Mouse (Mus musculus) thymus, postnatal 14 days (tissue): Measurements from ENCODE around the gene Tubb2b.

Experiments used
- DNase-seq: peaks from one replicate; pipeline ENCODE4 v3.0.0; 2021

The Tubb2b gene

GRCm38 (mm10) chr13:34130226-34130731 lies at the start of gene Tubb2b:
Gene Tubb2b, minus strand, starts transcription at chr13:34130466.
- peak; percentile 75 for DNase-seq

DNA sequence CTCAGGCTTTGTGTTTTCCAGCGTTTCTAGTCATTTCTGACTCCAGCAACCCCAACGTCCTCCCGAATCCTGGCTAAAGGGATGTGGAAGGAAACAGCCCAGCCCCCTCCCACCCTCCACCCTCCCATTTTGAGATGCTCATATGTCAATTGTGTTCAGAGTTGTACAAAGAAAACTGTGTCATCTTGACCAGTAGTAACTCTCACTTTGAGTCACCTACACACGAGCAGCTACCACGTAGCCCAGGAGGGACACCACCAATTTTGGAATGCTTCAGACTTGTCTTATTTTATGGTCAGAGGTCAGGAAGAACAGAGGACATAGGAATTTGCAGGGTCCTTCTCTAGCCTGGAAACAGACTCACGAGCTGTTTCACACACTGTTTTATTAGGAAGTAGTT lies 43.8 kb upstream of the Tubb2b start:
- DNase-seq: no peak

DNA sequence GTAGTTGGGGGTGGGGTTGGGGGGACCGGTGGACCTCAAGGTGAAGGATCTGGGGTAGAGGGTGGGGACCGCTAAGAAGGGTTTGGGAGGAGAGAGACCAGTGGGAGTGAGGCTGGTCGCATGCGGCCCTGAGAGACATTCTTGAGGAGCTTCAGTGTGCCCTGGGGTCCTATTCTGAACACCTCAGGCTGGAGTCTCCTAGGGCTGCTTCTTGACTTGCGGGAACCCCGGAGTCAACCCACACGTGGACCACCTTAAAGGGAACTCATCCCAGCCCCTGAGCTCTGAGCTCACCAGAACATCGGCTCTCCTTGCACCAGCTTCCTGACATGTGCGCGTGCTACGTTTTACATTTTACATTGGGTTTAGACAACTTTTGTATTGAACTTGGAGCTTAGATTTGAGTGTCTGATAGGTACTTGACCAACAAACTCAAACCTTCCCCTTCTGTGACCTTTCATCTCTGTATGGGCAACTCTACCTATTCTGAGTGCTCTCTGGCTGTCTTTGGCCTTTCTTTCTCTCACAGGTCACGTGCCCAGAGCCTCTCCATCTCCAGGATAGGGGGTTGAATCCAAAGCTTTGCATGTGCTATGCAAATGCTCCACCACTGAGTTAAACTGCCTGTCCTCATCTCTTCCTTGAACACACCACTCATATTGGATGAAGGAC lies 33.2 kb upstream of the Tubb2b start:
- DNase-seq: no peak

DNA sequence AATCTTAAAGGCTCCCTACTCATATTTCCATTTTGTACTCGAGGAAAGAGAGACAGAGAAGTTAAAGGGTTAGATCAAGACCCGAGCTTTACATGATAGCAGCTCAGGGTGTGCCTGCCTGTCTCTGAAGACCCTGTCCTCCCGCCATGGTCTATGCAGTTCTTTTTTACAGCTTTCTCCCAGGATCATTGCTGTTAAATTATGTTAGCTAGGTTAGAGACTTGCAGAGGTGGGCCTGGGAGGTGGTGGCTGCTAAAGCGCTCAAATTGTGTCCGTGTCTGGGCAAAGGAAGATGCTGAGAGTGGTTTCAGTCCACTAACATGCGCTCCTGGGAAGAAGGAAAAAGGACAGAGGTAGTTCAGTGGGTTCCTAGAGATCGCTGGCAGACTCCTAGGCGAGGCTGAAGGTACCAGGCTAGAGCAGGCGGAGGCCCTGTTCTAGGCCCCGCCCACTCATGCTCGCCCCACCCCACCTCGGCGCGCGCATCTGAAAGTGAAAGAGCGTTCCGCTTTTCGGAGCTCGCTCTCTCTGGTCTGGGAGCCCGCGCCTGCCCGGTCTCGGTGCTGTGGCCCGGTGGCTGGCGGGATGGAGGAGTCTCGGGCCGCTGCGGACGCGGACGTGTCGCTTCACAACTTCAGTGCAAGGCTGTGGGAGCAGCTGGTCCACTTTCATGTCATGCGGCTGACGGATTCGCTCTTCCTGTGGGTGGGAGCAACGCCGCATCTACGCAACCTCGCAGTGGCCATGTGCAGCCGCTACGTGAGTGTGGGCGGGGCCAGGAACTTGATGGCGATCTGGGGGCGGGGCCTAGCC lies 32.4 kb upstream of the Tubb2b start, which contains the start of gene Psmg4:
TSS of gene Psmg4 (plus strand) at position 474 of the 813 bp plus-strand sequence.
- DNase-seq: peak; percentile 96

DNA sequence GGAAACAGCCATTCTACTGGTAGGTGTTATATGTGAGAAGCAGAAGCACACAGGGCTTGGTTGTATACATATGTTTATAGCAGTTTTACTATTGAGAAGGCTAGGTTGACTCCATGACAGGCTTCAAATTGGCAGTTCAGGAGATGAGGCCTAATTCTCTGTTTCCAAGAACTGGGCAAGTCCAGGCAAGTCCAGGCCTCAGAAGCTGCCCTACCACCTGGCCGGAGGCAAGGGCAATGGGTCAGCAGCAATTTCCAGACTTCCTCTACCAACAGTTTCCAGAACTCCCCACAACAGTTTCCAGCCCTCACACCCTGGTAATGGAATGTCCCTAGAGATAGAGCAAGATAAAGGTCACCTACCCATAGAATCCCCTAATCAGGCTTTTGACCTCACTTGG lies 29.7 kb upstream of the Tubb2b start:
- DNase-seq: no peak

DNA sequence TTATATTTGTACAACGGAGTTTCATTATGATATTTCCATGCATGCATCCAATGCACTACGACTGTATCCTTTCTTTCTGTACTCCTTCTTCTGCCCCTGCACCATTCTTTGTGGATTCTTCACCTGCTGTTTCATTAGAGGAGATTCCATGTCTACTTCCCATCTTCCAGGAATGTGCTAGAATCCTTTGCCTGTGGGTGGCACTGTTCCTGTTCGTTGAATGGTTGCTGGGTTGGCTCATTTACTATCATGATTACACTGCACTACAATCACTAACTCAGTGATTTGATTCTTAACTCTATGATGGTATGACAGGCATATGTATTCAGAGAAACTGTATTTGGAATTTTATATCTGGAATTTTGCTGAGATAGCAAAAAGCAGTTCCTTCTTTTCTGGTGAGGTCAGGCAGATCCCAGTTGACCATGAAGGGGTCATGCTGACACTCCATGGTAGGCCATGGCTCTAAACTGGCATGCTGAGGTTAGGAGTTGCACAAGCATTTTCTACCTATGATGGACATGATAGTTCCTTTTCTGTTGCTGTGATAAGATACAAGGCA lies 27.4 kb upstream of the Tubb2b start:
- DNase-seq: no peak

GRCm38 (mm10) chr13:34156840-34157185 lies 26.5 kb upstream of the Tubb2b start:
- DNase-seq: no peak

DNA sequence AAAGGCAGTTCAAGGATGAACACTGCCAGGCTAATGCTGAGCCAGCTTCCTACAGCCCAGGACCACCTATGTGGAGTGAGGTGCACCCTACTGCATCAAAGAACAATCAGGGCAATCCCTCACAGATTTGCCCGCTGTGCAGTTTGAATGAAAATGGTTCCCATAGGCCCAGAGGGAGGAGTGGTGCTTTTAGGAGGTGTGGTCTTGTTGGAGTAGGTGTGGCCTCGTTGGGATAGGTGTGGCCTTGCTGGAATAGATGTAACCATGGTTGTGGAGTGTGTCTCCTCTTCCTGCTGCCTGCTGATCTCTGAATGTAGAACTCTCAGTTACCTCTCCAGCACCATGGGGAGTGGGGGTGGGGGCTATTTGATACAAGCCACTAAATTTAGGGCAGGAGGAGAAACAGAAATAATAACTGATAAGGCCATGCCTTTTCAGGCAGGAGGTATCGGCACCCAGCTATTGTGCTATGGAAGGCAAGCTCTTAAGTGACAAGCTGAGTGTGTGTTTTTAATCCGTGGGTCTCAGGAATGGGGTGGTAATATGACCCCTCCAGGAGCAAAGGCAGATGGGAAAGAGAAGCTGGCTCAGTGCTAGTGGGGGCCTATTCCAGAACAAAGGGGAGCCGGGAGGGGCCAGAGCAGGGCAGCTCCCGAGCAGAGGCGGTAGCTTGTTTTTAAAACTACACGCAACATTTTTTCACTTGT lies 26.0 kb upstream of the Tubb2b start:
- DNase-seq: no peak

- peak; percentile 82 for DNase-seq
Observed at GRCm38 (mm10) chr13:34154931-34155272, 24.6 kb upstream of the Tubb2b start.

- DNase-seq: peak; percentile 85
Observed at GRCm38 (mm10) chr13:34154217-34154930, 24.1 kb upstream of the Tubb2b start.

DNA sequence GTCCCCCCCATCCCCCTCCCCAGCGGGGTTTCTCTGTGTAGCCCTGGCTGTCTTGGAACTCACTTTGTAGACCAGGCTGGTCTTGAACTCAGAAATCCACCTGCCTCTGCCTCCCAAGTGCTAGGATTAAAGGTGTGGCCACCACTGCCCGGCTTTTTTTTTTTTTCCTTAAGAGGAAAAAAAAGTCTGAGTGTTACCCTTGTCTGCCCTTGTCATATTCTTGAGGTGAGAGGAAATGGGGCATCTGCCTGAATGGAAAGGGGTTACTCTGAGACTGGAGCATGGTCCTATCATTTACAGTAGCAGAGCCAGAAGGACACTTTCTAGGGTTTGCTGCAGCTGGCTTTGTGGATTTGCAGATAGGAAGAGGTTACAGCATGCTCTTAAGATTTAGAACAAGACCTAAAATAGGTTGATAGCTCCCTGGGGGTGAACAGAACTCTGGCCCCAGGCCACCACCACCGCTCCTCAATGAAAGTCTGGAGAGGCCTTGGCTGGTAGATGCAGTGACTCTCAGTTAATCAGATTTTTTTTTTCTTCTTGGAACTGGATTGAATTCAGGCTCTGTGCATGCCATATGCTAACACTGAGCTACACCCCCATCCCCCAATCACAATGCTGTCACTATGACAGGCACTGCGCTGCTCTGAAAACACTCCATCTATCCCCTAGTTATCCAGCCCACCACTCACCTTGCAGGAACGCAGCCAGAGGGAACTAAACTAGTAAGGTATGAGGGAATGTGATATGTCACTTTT lies 23.2 kb upstream of the Tubb2b start:
- DNase-seq: no peak

- no peak for DNase-seq
Observed at GRCm38 (mm10) chr13:34152695-34153094, 22.4 kb upstream of the Tubb2b start.

DNA sequence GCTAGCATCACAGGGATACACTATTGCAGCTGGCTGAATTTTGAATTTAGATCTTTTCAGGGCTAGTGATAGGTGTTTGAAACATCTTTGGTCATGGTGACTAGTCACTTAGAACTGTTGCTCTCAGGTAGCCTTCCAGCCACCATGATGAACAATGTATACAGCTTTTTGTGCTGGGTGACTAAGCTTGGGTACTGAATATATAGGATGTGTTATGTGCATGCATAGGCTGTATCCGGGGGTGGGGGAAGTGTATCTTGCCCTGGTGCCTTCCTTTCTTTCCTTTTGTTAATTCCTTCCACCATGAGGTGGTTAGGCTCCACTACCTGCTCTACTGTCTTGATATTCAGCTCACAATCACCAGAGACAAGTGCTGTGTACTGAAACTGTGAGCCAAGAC lies 21.2 kb upstream of the Tubb2b start:
- no peak for DNase-seq

DNA sequence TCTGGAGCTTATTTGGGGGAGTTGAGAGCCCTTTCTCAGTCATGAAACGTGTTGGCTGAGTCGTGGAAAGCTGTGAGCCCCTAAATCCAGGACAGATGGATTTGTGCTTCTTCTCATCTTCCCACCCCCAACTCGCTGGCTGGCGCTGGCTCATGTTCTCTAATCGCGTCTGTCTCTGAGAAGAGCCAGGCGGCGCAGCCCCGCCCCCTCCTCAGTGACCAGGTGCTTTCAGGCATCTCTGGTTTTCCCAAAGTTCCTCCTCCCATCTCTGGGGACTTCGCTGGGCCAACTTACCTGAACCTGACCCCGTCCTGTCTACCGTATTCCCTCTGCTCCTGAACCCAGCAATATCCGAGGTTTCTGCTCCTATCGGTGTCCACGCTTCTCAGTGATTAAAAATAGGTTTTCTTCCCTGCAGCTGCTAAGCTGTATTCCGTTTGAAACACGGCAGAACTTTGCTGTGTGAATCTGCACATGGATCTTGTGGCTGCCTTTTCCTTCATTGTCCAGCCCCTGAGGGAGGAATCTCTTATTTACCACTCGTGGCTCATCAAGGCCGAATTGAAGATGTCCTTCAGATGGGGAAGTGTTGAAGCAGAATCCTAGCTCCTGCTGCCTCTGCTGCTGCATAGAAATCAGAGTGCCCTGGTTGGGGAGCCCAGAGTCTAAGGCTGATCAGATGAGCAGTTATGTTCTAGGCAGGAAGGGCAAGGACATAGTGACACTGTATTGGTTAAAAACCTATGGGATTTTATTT lies 20.2 kb upstream of the Tubb2b start:
- no peak for DNase-seq

DNA sequence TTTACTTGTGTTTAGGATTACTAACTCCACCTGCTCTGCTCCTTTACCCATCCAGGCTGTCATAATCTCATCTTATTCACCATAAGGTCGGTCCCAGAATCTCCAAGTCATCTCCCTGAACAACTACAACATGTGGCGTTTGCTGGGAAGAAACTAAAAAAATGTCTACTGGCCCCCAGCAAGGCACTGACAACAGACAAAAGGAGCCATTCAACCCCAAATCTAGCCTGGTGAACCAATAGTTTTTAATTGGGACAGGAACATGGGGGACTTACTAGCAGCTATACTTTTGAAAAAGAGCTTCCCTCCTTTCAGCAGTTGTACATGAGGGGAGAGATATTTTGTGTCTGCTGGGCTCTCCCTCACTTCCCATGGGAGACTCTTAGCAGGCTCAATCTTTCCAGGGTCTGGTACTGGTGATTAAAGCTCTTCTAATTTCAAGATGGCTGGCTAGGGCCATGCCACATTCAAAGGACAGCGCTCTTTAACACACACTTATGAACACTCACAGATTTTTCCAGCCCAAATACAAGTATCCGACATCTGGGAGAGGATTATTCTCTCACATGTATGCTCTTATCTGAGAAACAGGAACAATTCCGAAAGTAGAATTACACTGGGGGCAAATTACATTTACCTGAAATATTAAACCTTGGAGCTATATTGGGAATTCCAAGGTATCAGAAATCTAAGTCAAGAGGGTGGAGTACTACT lies 19.4 kb upstream of the Tubb2b start:
- no peak for DNase-seq

- peak; percentile 67 for DNase-seq
Observed at GRCm38 (mm10) chr13:34148767-34149392, 18.6 kb upstream of the Tubb2b start.

DNA sequence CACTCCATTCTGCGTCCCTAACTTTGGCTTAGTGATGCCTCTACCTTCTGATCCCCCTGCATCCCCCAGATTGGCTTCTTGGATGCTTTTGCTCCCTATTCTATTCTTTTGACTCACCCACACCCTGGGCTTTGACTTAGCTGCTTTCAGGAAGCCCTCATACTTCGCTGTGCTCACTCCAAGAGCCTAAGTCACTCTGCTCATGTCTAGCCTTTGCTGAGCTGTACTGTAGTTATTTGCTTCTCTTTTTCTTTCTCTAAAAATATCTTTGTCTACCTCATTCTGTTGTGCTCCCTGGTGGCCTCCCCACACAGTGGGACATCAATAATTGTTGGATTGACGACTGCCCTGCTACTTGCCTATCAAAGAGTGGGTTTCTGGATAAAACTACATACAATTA lies 17.9 kb upstream of the Tubb2b start:
- DNase-seq: no peak

GRCm38 (mm10) chr13:34146916-34147315 lies 16.6 kb upstream of the Tubb2b start:
- DNase-seq: peak; percentile 43

DNA sequence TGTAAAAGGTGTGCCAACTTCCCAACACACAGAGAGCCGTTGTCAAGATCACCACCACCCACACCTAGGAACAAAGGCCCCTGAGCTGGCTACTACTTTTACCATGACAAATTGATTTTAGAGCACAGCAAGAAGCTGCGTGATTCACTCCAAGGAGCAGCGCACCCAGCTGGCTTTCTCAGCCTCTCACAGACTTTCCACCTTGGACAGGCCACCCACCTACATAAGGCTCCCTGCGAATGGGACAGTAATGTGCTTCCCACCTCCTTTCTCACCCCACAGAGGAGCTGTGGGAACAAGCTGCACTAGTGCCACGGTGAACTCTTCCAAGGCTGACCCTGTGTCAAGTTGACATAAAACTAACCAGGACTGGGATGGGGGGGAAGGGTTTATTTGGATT lies 13.1 kb upstream of the Tubb2b start:
- DNase-seq: no peak

DNA sequence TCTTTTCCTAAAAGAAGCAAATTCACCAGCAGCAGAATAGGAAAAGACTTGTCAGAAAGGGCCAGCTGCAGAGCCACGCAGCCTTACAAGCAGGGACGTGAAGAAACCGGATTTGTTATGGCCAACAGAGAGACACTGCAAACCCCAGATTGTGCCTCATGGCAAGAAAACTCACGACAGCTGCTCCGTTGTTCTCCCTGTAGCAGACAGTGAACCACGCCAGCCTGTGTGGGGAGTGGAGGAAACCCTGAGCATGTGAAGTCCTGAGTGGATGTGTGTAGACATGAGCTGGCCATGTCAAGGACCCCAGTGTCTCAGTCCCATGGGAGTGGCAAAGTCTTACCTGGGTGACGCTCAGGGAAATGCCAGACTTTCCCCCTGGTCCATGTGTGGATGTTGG lies 6.3 kb upstream of the Tubb2b start:
- no peak for DNase-seq
